Mouse (Mus musculus) intestine, embryonic 14.5 days (tissue): ENCODE data around the gene Chrnb4. TPM values are rescaled to one million over a fixed set of nuclear protein-coding genes. Genes with fewer than 3 reads are reported as not detected.

Experiments used
- polyA plus RNA-seq: library from polyadenylated mRNA; unstranded; fragments of >200 nt; fragmentation: Nextera tagmentation; extraction: Ambion mirVana; gene quantifications from 2 replicates; pipeline ENCODE4 v1.2.1, GENCODE M21; 2014

The Chrnb4 gene
- polyA plus RNA-seq, 1 experiment from 2014 or later: 11.9 TPM

Other genes with a start within 250 kb of the Chrnb4 start
- 39.4 and 46.0 TPM in 2 replicates for gene Ireb2, start 185.0 kb downstream of the Chrnb4 start, polyA plus RNA-seq
- 3.8 and 3.9 TPM in 2 replicates for gene Hykk, start 131.5 kb downstream of the Chrnb4 start, polyA plus RNA-seq
- 285 and 292 TPM in 2 replicates for gene Psma4, start 98.0 kb downstream of the Chrnb4 start, polyA plus RNA-seq
- gene AY074887, start 97.8 kb downstream of the Chrnb4 start, polyA plus RNA-seq: 1.3 and 1.6 TPM in 2 replicates
- gene Chrna5, start 67.9 kb downstream of the Chrnb4 start, polyA plus RNA-seq: 4.5 and 5.3 TPM in 2 replicates
- 20.6 and 23.9 TPM in 2 replicates for gene Chrna3, start 22.2 kb downstream of the Chrnb4 start, polyA plus RNA-seq
- gene Ube2q2, start 100.1 kb upstream of the Chrnb4 start, polyA plus RNA-seq: 33.2 and 33.8 TPM in 2 replicates
- 57.5 and 63.0 TPM in 2 replicates for gene Fbxo22, start 160.1 kb upstream of the Chrnb4 start, polyA plus RNA-seq